Mouse (Mus musculus) layer of hippocampus, postnatal 25 days (tissue): ENCODE data around the gene Grasp. TPM values are rescaled to one million over a fixed set of nuclear protein-coding genes. Genes with fewer than 3 reads are reported as not detected.

Experiments used
- DNase-seq, 2 experiments: peaks; one replicate each; pipeline ENCODE4 v3.0.0; 2022; ENCODE audit warnings: mixed read lengths in 2 of 2, low spot score in 1 of 2; ENCODE audit errors: extremely low spot score in 1 of 2
- total RNA-seq, 2 experiments: library from RNA; stranded (reverse); gene quantifications; 2 replicates each; pipeline ENCODE4 v1.2.3; 2021

The Grasp gene
- total RNA-seq, 2 experiments from 2014 or later = 73.1 to 77.9 TPM

DNA sequence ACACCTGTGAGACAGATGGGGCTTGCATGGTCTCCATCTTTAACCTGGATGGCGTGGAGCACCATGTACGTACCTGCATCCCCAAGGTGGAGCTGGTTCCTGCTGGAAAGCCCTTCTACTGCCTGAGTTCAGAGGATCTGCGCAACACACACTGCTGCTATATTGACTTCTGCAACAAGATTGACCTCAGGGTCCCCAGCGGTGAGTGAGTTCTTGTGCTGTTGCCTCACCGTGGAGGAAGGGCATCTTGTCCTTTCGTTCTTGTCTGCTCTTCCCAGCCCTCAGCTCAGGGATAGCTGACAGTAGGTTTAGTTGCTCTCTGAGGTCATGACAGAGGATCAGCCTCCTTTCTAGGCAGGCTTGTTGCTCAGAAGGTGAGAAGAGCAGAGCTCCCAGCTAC lies 30.0 kb upstream of the Grasp start:
- no peak for DNase-seq

DNA sequence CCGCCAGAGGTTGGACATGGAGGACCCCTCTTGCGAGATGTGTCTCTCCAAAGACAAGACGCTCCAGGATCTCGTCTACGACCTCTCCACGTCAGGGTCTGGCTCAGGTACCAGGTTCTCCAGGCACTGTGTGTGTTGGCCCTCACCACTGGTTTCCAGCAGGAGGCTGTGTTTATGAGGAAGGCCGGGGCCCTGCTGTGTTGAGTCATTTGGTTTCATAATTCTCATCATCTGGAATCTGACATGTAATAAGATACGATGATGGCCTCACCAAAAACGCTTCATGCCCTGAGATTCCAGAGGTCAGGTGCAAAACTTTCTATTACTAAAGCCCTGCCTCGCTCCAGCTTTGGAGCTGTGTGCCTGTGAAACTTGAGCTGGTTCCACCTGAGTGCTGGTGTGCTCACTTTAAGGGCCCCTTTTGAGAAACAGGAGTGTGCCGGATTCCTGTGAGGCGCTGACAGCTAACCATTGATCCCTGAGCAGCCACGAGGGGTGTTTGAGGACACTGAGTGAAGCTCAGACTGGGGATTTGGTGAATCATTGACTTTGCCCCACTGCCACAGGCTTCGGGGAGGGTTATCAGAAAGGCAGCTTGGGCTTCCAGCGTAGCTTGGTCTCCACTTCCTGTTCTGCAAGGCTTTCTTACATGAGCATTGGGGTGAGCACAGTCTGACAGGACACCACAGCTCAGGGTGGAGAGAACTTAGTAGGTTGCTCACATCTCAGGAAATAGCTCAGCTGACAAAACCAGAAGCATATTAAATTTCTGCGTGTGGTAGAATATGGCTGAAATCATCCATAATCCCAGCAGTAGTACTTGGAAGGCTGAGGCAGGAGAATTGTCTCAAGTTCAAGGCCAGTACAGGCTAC lies 28.8 kb upstream of the Grasp start:
- no peak for DNase-seq

DNA sequence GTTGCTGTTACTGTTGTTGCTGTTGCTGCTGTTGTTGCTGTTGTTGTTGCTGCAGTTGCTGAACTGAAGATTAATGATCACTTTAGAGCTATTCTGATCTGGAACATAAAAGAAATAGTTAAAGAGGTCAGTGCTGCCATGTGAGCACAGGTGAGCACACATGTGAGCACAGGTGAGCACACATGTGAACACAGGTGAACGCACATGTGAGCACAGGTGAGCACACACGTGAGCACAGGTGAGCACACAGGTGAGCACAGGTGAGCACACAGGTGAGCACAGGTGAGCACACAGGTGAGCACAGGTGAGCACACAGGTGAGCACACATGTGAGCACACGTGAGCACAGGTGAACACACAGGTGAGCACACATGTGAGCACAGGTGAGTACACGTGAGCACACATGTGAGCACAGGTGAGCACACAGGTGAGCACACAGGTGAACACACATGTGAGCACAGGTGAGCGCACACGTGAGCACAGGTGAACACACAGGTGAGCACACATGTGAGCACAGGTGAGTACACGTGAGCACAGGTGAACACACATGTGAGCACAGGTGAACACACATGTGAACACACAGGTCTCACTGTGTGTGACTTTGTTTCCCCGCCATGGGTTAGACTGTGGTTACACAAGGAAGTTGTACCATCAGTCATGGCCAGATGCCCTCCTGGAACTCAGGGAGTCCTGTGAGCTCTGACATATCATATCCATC lies 27.8 kb upstream of the Grasp start:
- no peak for DNase-seq

DNA sequence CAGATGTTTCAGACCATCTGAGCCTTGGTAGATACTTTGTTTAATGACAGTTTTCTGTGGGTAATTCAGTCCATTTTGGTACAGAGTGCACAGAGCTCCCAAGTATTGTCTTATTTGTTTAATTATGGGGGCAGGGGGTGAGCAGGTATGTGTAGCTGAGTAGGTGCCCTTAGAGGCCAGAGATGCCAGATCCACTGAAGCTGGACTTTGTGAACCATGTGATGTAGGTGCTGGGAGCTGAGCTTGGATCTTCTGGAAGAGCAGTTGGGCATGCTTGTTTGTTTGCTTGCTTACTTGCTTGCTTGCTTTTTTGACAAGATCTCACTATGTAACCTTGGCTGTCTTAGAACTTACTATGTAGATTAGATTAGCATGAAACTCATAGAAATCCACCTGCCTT lies 27.0 kb upstream of the Grasp start:
- DNase-seq = no peak

DNA sequence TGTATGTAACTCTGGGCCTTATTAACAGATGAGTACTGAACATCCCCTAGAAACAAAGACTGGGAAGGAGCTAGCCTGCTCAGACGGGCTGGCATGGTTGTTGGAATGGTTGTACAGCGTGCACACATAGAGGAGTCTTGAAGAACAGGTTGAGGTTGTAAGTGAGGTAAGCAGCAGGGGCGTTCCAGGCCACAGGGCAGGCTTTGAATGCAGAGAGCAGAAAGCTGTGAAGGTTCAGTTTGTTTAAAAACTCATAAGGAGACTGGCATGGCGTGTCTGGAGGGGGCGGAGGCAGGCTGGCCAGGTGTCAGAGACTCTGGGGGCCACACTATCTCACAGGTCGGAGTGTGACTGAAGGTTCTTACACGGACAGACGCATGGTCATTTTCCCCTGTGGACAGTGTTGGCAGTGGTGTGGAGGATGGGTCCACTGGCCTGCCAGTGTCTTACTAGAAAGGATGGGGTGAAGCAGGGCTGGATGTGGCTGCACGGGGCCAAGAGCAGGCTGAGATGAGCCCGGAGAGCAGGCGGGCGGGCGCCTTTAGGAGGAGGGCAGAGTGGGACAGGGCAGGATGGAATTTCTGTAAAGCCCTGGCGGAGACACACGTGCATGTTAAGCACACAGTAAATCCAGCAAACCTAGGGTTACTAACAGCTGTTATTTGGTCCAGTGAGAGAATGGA lies 26.4 kb upstream of the Grasp start:
- no peak for DNase-seq

DNA sequence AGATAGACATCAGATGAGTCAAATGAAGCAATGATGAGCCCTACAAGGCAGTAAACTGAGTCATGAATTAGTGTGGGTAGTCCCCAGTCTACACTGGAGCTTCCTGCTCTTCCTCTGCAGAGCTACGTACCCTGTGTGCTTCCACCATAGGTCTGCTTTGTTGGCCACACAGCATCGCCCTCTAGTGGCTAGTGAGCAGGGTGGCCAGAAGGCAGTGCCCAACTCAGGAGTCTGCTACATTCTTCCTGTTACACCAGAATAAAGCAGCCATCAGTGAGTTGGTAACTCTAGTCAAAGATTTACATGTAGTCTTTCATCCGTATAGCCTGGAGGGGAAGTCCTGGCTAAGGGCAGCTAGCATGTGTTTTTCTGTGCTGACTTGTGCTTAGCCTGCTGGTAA lies 25.8 kb upstream of the Grasp start:
- peak in 1 of 2 experiments; percentile 57 for DNase-seq

DNA sequence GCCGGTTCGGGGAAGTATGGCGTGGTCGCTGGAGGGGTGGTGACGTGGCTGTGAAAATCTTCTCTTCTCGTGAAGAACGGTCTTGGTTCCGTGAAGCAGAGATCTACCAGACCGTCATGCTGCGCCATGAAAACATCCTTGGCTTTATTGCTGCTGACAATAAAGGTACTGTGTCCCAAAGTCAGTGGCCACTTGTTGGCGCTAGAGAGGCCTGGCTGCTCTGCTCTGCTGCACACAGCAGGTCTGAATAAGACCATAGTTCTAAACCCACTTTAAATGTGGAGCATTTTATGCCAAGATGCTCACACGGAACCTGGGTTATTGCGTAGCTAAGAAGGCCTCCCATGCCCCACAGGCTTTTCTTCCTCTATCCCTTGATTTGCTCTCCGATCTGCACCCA lies 25.1 kb upstream of the Grasp start:
- DNase-seq = no peak

DNA sequence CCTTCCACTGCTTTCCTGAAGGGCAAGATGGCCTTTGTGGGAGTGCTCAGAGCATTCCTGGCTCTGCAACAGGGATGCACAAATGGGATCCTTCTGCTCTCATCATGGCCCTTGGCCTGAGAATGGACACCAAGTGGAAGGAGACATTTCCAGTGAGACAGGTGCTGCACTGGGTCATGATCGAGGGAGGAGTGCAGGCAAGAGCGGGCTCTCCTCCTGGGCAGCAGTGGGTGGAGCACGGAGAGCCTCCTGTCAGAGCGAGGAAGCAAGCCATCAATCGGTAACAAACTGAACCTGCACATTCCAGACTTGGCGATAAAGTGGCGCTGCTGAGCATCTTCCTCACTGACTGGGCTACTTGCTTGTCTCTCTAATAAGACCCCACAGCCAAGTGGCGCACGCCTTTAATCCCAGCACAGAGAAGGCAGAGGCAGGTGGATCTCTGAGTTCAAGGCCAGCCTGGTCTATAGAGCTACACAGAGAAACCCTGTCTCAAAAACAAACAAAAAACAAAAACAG lies 23.2 kb upstream of the Grasp start:
- DNase-seq = no peak

DNA sequence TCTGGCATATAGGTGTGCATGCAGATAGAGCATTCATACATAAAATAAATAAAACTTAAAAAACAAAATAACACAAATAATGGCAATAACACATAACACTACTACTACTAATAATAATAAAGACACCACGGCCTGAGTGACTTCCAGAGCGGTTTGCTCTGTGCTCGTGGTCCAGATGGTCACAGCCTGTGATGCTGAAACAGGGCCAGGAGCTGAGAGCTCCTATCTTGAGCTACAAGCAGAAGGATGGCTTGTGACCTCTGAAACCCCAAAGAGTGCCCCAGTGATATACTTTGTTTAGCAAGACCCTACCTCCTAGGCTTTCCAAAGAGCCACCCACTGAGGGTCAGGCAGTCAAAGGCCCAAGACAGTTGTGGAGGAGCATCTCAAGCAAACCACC lies 22.6 kb upstream of the Grasp start:
- no peak for DNase-seq

DNA sequence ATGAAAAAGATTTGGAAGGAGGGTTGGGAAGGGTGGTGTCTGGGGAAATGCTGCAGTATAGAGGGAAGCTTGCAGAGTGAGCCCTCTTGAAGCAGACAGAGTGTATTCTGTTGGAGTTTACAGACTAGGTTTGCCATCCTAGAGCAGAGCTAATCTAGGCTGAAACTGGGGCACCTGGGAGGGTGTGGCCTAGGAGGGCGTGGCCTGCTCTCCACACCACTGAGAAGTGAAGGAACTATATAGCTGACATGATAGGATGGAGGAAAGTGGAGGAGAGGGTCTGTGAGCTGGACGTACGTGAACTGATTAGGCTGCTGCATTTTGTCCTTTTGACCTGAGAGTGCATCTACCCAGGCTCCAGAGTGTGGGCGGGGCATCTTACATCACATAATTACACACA lies 20.3 kb upstream of the Grasp start:
- no peak for DNase-seq

DNA sequence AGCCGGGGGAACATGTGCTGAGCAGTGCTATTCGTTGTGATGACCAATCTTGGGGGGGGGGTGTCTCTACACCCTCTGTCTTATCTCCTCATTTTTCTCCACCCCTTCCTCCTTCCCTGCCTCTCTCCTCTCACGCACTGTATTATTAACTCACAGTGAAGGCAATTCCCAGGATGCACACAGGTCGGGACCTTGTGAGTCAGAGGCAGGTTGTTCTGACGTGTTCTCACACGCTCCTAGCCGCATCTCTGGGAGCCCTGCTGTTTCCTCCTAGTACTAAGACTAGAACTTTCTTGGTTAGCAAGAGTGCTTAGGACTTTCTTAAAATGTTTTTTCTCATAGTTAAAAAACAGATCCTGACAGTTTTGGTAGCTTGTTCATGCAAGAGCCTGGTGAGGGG lies 19.2 kb upstream of the Grasp start:
- no peak for DNase-seq

DNA sequence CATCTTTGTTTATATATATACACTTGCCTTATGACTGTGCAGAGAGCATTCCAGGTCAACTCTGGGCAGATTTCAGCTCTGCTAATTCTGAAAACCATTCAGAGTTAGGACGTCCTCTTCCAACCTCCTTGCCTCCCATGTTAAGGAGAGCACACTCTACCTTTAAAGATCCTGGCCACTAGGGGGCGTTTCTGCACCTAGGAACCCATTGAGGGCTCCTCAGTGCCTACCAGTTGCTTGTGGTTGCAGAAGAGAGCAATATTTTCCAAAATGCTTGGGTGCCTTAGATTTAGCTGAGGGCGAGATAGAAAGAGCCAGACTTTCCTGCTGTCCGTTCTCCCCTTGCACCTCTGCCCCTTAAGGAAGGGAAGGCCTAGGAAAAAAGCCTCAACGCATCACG lies 13.8 kb upstream of the Grasp start:
- peak in 1 of 2 experiments; percentile 68 for DNase-seq

DNA sequence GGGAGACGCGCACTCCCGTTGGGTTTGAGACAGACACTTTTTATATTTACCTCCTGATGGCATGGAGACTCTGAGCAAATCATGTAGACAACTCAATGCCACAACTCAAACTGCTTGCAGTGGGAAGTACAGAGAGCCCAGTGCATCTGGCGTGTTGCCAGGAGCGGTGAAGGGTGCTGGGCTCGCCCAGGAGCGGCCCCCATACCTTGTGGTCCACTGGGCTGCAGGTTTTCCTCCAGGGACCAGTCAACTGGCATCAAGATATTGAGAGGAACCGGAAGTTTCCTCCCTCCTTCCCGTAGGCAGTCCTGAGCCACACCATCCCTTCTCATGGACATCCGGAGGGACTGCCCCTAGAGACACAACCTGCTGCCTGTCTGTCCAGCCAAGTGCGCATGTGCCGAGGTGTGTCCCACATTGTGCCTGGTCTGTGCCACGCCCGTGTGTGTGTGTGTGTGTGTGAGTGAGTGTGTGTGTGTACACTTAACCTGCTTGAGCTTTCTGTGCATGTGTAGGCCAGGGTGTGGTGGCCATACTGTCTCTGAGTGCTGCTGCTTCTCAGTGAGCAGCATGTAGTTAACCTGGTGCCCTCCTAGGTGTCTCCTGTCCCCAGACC lies 12.9 kb upstream of the Grasp start:
- no peak for DNase-seq

DNA sequence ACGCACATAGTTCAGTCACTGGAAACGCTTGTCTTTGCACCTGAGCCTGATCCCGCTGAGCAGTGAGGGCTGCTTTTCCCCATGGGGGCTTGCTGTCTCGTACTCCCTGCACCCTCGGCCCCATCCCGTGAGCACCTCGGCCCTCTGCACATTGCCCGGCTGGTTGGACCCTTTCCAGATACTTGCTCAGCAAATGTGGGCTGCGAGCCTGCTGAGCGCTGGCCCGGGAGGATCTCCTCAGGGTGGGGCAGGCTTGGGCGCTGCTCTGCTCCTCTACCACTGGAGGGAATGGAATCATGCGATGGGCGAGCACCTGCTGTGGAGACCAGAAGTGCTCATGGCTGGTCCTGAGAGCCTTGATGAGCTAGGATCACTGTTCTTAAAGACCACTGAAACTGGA lies 11.6 kb upstream of the Grasp start:
- no peak for DNase-seq

DNA sequence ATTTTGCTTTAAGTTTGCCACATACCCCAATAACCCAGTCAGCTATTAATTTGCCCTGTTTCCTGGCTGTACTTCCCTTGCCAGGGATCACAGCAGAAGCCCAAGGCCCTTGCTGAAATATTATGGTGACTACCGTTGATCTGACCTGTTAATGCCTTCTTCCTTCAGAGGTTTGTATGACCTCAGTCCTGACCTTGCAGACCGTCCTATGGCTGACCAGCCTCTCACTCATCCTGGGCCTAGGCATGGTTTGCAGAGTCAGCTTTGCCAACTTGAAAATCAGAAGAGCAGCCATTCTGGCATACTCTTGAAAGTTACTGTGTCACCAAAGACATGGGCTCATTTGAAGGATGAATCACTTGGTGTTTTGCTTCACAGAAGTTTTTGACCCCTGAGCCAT lies 8.9 kb upstream of the Grasp start:
- no peak for DNase-seq

DNA sequence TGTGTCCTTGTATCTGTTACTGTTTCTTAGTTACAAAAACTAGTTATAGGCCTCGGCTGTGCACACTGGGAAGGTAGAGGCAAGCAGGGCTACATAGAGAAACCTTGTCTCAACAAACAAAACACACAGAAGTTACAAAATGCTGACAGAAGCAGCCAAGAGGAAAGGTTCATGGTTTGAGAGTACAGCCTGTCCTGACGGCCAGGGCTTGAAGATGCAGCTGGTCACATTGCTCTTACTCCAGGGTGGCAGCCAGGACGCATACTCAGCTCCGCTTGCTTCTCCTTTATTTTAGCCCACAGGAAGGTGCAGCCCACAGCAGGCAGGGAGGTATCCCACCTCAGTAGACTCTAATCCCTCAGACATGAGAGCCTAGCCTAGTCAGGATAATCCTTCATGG lies 8.0 kb upstream of the Grasp start:
- no peak for DNase-seq

DNA sequence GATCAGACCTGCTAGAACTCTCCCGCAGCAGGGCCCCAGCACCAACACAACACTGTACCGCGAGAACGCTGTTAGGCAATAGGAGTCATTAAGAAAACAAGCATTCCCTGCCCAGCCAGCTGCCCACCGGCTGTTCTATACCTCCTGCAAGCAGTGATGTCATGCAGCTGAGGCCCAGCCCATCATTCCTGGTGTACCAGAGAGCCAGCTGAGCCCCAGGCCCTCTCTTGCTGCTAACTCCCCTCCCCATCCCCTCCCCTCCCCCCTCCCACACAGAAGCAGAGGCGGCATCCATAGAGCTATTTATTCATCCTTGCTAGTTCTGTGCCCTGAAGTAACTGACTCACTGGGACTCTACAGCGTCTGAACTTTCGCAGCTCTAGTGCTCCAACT lies 3.1 kb upstream of the Grasp start:
- no peak for DNase-seq

DNA sequence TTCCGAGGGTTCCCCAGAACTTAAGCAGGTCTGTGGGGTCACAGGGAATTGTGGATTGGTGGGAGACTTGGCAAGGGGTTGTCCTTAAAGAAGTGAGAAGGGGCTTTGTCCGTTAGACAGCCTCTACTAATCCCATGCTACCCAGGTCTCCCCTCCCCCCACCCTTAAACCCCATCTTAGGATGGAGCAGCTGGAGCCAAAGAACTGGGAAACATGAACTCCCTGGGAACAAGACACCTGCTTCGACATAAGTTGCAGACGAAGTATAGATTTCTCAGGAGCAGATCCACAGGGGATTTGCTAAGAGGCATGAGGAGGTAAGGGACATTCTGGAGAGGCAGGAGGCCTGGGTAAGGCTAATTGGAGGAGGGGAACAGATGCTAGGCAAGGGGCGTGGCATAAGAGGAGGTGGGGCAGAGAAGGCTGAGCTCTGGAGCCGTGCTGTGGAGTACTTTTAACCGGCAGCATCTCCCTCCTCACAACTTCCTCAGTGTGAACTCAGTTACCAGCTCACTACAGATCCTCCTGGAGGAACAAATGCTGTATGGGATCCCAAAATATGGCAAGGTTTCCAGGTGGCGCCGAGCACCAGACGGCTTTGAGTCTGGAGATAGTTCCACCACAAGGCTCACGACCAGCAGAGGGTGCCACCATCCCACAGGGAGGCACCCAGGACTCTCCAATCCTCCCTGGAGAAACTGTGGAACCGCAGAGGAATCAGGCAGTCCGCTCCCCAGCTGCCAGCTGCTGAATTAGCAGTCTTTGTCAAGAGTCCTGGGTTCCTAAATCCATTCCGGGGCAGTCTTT lies 2.5 kb upstream of the Grasp start:
- peak; percentile 85 to 98 for DNase-seq

DNA sequence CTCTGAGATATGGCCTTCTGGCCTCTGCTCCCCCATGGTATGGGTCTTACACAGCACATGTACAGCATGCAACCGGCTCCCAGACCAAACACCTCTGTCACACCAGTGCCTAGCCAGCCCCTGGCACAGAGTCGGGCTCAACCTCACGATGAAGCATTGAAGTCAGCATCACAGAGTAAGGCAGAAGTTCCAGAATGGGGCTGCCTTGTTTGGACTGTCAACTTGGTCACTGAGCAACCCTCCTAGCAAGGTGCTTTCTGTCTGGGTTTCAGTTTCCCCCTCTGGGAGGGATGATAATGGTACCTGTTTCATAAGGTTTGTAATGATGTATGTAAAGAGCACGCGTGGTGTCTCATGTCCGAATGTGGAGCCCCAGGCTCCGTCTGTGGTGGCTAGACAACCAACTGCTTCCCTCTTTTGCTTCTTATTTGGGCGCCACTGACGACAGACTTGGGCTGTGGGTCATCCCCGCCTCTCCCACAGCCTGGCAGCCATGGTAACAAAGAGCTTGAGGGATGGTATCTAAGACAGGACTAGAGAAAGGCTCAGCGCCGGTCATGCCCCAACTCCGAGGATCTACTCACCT lies 998 bp upstream of the Grasp start:
- no peak for DNase-seq

DNA sequence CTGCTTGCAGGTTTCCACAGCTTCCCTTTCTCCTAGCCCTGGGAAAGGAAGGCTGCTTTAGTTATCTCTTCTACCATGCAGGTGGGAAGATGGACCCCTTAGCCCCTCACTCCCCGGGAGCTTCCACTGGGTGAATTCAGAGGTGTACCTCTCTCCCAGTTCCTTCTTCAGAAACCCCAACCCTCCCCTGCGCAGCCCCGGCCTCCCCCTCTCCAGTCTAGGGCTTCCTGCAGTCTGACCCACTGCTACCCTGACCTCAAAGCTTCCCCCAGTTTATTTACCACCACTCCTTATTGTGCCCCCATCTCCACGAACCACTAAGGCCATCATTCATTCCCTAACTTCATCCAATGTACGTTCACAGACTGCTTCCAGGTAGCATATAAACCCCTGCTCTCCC lies 392 bp upstream of the Grasp start:
- DNase-seq = no peak
